Mouse (Mus musculus) E14TG2a.4 (cell line): Measurements from ENCODE around the gene Dppa4.

Experiments used
- CTCF ChIP-seq: conservative IDR thresholded peaks from 2 replicates; pipeline ENCODE4 v1.5.1; 2014; ENCODE audit warnings: low read length
- NANOG ChIP-seq: IDR thresholded peaks from 2 replicates; pipeline ENCODE4 v1.6.1; 2014; ENCODE audit warnings: borderline replicate concordance, low read length, mixed read lengths
- POU5F1 ChIP-seq: IDR thresholded peaks from 2 replicates; pipeline ENCODE4 v1.6.1; 2014; ENCODE audit warnings: low read length, borderline replicate concordance

DNA sequence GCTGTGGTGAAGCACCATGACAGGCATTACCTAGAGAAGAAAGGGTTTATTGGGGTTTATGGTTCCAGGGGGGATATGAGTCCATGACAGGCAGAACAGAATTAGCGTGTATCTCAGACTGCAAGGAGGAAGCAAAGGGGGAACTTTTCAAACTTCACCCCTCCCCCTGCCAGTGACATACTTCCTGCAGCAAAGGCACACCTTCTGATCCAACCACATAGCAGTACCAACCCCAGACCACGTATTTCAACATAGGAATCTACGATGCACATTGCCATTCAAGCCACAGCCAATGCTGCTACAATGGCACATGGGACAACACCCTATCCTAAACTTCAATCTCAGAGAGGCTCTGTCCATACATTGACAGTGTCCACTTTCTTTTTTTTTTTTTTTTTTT lies 16.4 kb downstream of the Dppa4 start:
- TF ChIP-seq CTCF (no peak), NANOG (no peak), POU5F1 (no peak)
